31 mouse cellular contexts compared by ENCODE assay signal in the genomic region with DNA sequence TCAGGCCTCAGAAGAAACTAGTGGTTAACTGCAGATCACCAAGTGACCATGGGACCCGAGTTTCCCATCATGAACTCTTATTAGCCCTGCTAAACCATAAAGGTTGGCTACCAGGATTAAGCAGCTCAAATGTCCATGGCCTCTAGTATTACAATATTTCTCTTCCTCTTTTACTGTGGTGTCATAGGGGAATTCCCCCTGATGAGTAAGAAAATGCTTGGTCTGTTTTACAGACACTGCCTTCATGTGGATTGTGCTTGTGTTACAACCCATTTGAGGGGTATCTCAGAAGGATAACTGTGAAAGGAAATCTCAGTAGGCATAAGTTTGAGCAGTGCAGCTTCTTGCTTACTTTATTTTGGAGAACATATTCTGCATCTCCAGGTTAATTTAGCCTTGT. TPM values are rescaled to one million over a fixed set of nuclear protein-coding genes. Genes with fewer than 3 reads are reported as not detected.
DNase-seq lines count a peak whose midpoint lies in the region; ATAC-seq lines count a peak whose summit lies in the region.
"Had no signal": no experiment of that assay in that cellular context is flagged by ENCODE, and none has a peak within 500 bp of the region (broad histone marks: within the 10 kb centered on the region; RNA-seq: fewer than 3 reads in every experiment).

No protein-coding gene starts in this region.

- peak; percentile 15 for DNase-seq in CD4-positive helper T cell, adult 2 months (ENCODE audit: low read depth, low spot score)
- no peak for DNase-seq in right cerebral cortex, postnatal 25 days
- no peak for DNase-seq in layer of hippocampus, adult 11-12 months (ENCODE audit: low spot score)
- DNase-seq: adrenal gland, postnatal 36 days; cerebellum, adult 9-10 months; heart, postnatal 4 days; kidney, adult 11 months; kidney, postnatal 4 days; left cerebral cortex, postnatal 4 days; right cerebral cortex, postnatal 14 days; spleen, adult 18-20 months had no signal

- no peak overlapping the region for H3K4me3 ChIP-seq in neural tube, embryonic 15.5 days (replicated peaks)
- H3K4me3 ChIP-seq in intestine, embryonic 15.5 days (replicated peaks) = no peak overlapping the region
- H3K4me3 ChIP-seq: embryonic facial prominence, embryonic 10.5 days; heart, embryonic 15.5 days; limb, embryonic 15.5 days; lung, embryonic 15.5 days had no signal

- H3K9me3 ChIP-seq in neural tube, embryonic 15.5 days (replicated peaks) = no peaks in the 10 kb centered on the region
- no peaks in the 10 kb centered on the region for H3K9me3 ChIP-seq in intestine, embryonic 15.5 days
- H3K9me3 ChIP-seq: embryonic facial prominence, embryonic 10.5 days; heart, embryonic 15.5 days; limb, embryonic 15.5 days; lung, embryonic 15.5 days had no signal

- H3K4me1 ChIP-seq in neural tube, embryonic 15.5 days = no peaks in the 10 kb centered on the region
- no peaks in the 10 kb centered on the region for H3K4me1 ChIP-seq in intestine, embryonic 15.5 days (replicated peaks)
- H3K4me1 ChIP-seq: embryonic facial prominence, embryonic 10.5 days; heart, embryonic 15.5 days; limb, embryonic 15.5 days; lung, embryonic 15.5 days had no signal

- WGBS in neural tube, embryonic 15.5 days = 67% methylated on average over 1 of the region's 1 CpGs
- WGBS in intestine, embryonic 15.5 days = 83% methylated on average over 1 of the region's 1 CpGs

- H3K36me3 ChIP-seq in neural tube, embryonic 15.5 days = no peaks in the 10 kb centered on the region
- no peaks in the 10 kb centered on the region for H3K36me3 ChIP-seq in intestine, embryonic 15.5 days
- H3K36me3 ChIP-seq: embryonic facial prominence, embryonic 10.5 days; heart, embryonic 15.5 days; limb, embryonic 15.5 days; lung, embryonic 15.5 days had no signal

- no peaks in the 10 kb centered on the region for H3K27me3 ChIP-seq in neural tube, embryonic 15.5 days (replicated peaks)
- no peaks in the 10 kb centered on the region for H3K27me3 ChIP-seq in intestine, embryonic 15.5 days (replicated peaks)
- H3K27me3 ChIP-seq: heart, embryonic 15.5 days; limb, embryonic 15.5 days; lung, embryonic 15.5 days had no signal

- H3K27ac ChIP-seq in neural tube, embryonic 15.5 days (replicated peaks) = no peak overlapping the region
- no peak overlapping the region for H3K27ac ChIP-seq in intestine, embryonic 15.5 days
- H3K27ac ChIP-seq: embryonic facial prominence, embryonic 10.5 days; heart, embryonic 15.5 days; limb, embryonic 15.5 days; liver, embryonic 14.5 days; lung, embryonic 15.5 days; macrophage had no signal

- no peak overlapping the region for H3K9ac ChIP-seq in neural tube, embryonic 15.5 days (replicated peaks)
- H3K9ac ChIP-seq in intestine, embryonic 15.5 days = no peak overlapping the region
- H3K9ac ChIP-seq: heart, embryonic 15.5 days; limb, embryonic 15.5 days; liver, embryonic 14.5 days; lung, embryonic 15.5 days had no signal

- H3K4me2 ChIP-seq in neural tube, embryonic 15.5 days = no peak overlapping the region
- no peak overlapping the region for H3K4me2 ChIP-seq in intestine, embryonic 15.5 days (replicated peaks)
- H3K4me2 ChIP-seq: heart, embryonic 15.5 days; limb, embryonic 15.5 days; lung, embryonic 15.5 days; midbrain, embryonic 11.5 days had no signal

- peak; percentile 71 for ATAC-seq in activated CD4-positive, CD25-positive, alpha-beta regulatory T cell, adult 4 months
- peak; percentile 95 for ATAC-seq in megakaryocyte, adult 5-6 weeks (ENCODE audit: poor library complexity, severe bottlenecking)
- no peak for ATAC-seq in neural tube, embryonic 15.5 days (ENCODE audit: low FRiP score)
- ATAC-seq in intestine, embryonic 15.5 days = no peak
- ATAC-seq: hindbrain, embryonic 16.5 days had no signal

RNA-seq across cellular contexts. Expression of a gene that starts 44.2 kb away (rescaled TPM):
- polyA plus RNA-seq in activated CD4-positive, CD25-positive, alpha-beta regulatory T cell, adult 4 months (2017; shearing (Covaris generic)) = 1 to 10 TPM in 1 of 2 experiments, under 1 TPM in 1; 0.29 to 2.1 TPM
- not detected in 2 replicates for total RNA-seq in megakaryocyte, adult 5-6 weeks (2015)
- not detected in 2 replicates for total RNA-seq in megakaryocyte, adult 5-6 weeks (2017)
- not detected in 2 replicates for polyA plus RNA-seq in neural tube, embryonic 15.5 days (2015; fragmentation: Nextera tagmentation; extraction: Ambion mirVana)
- polyA plus RNA-seq in intestine, embryonic 15.5 days (2015; fragmentation: Nextera tagmentation; extraction: Ambion mirVana) = 0.09 TPM in 1 of 2 replicates, not detected in the other
- total RNA-seq: adrenal gland, postnatal 36 days; gastrocnemius, adult 18-20 months; gastrocnemius, postnatal 4 days; layer of hippocampus, postnatal 10 days; left cerebral cortex, adult 8-10 months; left cerebral cortex, postnatal 4 days; midbrain, postnatal 0 days had no signal
- polyA plus RNA-seq: embryonic facial prominence, embryonic 10.5 days; hindbrain, embryonic 16.5 days; kidney, embryonic 16.5 days; liver, embryonic 14.5 days; lung, embryonic 15.5 days; midbrain, postnatal 0 days; testis, adult 2 months; urinary bladder, adult 2 months had no signal

Comparison
In these comparisons a context has a peak if more than half of its experiments do, and no peak if none do; other contexts are left out.
1. ATAC-seq: peak in activated CD4-positive, CD25-positive, alpha-beta regulatory T cell, adult 4 months (single experiment) and megakaryocyte, adult 5-6 weeks (single experiment); none in neural tube, embryonic 15.5 days (single experiment) and intestine, embryonic 15.5 days (single experiment).